Mouse (Mus musculus) ES-E14 (cell line): Measurements from ENCODE around the gene Acod1.

Experiments
- HCFC1 ChIP-seq: IDR thresholded peaks from 2 replicates; pipeline ENCODE4 v1.6.1; 2012; ENCODE audit warnings: low read length, inconsistent platforms, borderline replicate concordance; ENCODE audit not compliant: insufficient read depth
- MAFK ChIP-seq: IDR thresholded peaks from 2 replicates; pipeline ENCODE4 v1.6.1; 2014; ENCODE audit warnings: mild to moderate bottlenecking, low read depth, low read length, inconsistent platforms; ENCODE audit not compliant: insufficient read depth
- ZC3H11A ChIP-seq: IDR thresholded peaks from 2 replicates; pipeline ENCODE4 v1.6.1; 2012; ENCODE audit warnings: low read depth, mild to moderate bottlenecking, inconsistent platforms, low read length, borderline replicate concordance

DNA sequence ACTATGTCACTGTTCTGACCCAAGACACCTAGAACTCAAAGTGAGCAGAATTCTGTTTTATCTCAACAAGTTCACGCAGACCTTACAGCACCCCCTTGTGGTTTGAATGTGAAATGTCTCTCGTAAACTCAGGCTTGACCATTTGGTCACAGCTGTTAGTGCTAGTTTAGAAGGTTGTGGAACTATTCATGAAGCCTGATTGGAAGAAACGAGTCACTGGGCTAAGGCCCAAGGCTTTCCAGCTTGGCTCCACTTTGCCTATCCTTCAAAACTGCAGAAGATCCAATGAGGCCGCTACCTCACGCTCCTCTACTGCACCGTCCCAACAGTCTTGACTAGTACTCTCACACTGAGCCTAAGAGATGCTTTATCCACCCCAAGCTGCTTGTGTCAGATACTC, 41.8 kb downstream of the Acod1 start:
- TF ChIP-seq MAFK, result no peak
- no peak for TF ChIP-seq HCFC1
- no peak for TF ChIP-seq ZC3H11A
